Mouse (Mus musculus): Measurements from ENCODE around the gene Hipk4.

The Hipk4 gene

DNA sequence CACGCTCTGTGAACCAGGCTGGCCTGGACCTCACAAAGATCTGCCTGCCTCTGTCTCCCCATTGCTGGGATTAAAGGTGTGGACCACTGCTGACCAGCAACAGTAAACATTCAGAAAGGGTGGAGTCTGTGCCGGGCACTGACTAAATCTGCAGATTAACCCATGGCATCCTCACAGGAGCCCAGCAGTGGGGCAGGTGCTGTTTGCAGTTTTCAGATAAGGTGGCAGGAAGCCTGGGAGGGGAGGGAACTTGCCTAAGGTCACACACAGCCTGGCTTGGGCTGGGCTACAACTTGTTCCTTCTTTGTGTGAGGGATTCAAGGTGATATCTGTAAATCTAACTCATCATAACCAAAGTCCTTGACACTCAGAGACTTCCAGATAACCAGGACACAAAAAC is 17.5 kb downstream of the Hipk4 start:
- DNase-seq (ENCODE audit: low read depth, low spot score) = peak; percentile 62

- DNase-seq (ENCODE audit: low read depth, low spot score) = no peak
Measured at GRCm38 (mm10) chr7:27540935-27541334, 17.9 kb downstream of the Hipk4 start.

DNA sequence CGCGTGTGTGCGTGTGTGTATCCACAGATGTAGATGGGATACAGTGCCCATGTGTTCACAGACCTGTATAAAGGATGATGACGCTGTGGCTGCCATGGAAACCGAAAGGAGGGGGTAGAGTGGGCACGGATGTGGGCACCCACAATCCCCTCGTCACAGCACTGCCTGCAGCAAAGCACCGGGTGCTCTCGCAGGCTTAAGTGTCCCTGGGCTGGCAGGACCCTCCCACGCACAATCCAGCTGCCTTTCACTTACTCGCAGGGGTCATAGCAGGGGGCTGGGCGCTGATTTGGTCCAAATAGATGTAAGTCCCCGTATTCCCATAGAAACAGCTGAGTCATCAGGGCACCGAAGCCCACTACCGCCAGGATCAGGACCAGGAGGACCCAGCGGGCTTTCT is 18.4 kb downstream of the Hipk4 start:
- no peak for DNase-seq (ENCODE audit: low read depth, low spot score)

DNA sequence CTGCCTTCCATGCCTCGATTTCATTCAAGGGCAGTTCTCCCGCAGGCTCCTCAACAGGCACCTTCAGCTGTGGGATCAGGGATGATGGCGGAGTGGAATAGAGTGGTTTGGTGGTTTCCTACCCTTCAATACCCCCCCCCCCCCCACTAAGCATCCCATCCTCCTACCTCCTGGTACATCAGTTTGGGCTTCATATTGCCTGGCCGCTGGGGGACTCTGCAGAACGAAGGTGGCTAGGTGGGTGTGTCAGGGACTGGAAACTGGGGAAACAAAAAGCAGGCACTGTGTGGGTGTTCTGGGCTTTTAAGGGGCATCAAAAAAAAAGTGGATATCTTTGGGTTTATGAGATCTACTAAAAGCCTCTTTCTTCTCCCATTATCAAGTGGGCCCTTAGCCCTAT is 18.9 kb downstream of the Hipk4 start:
- no peak for DNase-seq (ENCODE audit: low read depth, low spot score)

DNA sequence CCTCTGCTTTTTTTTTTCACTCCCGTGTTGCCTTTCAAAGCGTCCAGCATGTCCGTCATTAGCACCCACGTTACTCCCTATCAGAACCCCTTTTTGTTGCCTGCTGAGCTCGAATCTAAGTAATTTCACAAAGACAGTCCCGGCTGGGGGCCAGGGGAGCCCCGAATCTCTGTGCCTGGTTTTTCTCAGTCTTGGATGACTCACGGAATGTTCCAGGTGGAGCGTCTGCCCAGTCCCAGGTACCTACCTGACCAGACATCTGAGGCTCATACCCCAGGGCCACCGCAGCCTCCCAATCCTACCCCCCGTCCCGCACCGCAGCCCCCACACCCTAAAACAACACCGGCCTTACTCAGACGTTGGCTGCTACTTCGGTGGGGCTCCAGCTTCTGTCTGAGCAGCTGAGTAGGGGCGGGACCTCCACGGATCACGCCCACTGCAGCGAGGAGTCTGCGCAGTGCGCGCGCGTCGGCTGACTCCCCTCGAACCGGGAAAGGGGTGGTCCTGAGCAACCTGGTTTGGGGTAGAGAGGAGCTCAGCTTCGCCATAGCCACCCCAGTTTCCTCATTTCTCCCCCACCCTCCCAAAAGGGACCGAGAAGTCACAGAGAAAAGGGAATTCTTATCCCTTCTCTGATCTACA is 19.4 kb downstream of the Hipk4 start:
- peak; percentile 66 for DNase-seq (ENCODE audit: low read depth, low spot score)

GRCm38 (mm10) chr7:27543065-27543464 is 20.0 kb downstream of the Hipk4 start:
- no peak for DNase-seq (ENCODE audit: low read depth, low spot score)

GRCm38 (mm10) chr7:27543851-27544250 is 20.8 kb downstream of the Hipk4 start:
- DNase-seq (ENCODE audit: low read depth, low spot score) = no peak

DNA sequence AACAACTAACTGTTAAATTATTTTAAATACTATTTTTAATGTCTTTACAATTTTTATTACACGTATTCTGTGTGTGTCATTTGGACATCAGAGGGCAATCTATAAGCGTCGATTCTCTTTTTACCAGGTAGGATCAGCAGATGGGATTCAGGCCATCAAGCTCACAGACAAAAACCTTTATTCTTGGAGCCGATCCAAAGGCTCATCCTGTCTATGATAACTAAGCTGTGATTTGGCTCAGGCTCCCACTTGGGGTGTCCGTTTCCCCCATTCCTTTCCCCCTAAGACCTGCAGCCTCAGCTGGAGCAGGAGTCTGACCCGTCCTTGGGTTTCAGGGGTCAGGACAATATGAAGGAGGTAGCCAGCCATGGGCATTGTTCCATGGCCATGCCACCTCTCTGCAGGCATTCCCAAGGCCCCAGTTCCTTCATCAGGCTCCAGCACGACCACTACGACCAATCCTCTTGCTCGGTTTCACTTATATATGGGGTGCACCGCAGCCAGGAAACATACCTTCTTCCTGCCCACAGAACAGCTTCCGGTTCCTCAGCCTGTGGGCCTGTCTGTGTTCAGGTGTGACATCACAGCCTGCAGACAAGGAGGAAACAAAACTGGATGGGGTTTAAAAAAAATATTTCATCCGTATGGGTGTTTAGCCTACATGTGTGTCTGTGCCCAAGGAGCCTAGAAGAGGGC is 21.8 kb downstream of the Hipk4 start:
- DNase-seq (ENCODE audit: low read depth, low spot score) = no peak

DNA sequence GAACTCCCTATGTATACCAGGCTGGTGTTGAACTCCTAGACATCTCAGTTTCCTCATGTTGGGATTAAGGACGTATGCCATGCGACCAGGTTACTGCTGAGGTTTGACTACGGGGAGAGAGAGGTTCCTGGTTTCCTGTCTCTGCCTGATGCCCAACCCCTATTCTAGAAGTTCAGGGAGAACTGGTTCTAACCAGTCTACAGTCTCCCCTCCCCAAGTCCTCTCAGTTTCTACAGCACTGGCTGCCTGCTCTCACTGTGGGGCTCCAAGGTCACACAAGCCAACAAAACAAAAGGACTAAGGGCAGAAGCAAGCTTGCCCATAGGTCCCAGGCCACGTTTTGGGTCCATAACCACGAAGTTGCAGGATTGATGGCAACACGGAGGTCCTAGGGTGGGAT is 26.5 kb downstream of the Hipk4 start:
- DNase-seq (ENCODE audit: low read depth, low spot score) = no peak

- DNase-seq (ENCODE audit: low read depth, low spot score) = no peak
Measured at GRCm38 (mm10) chr7:27552070-27552469, 29.0 kb downstream of the Hipk4 start.

GRCm38 (mm10) chr7:27552931-27553513 is 30.0 kb downstream of the Hipk4 start, which contains the start of the genes Pld3 and 2310022A10Rik:
TSS of gene Pld3 (minus strand) at chr7:27553218.
TSS of gene 2310022A10Rik (plus strand) at chr7:27553233.
- DNase-seq (ENCODE audit: low read depth, low spot score) = peak; percentile 89

DNA sequence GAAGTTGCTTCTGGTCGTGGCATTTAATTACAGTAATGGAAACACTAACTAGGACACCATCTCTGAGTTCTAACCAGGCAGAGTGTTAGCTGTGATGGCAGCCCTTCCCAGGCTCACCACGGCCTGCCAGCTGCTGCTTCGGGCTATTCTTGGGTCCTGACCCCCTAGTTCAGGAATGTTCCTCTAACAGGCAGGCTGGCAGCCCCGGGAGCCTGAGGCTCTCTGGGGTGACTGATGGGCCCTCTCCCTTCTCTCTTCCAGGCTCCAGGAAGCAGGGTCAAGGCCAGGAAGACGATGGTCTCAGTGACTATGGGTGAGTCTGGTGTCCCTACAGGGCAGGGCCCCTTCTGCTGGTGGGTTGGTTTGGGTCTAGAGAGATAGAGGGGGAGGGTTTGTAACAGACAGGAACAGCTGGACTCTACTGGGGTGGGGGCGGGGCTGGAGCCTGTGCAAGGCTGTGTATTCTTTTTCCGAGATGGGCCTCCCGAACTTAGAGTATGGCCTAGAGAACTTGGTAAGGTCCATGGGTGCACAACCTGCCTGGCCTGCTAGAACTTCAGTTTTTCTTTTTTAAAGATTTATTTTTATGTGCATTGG is 37.3 kb downstream of the Hipk4 start:
- DNase-seq (ENCODE audit: low read depth, low spot score) = no peak

GRCm38 (mm10) chr7:27560978-27561377 is 37.9 kb downstream of the Hipk4 start:
- no peak for DNase-seq (ENCODE audit: low read depth, low spot score)

GRCm38 (mm10) chr7:27569580-27570224 is 46.6 kb downstream of the Hipk4 start:
- DNase-seq (ENCODE audit: low read depth, low spot score) = no peak

GRCm38 (mm10) chr7:27572133-27572532 is 49.1 kb downstream of the Hipk4 start:
- DNase-seq (ENCODE audit: low read depth, low spot score) = no peak

DNA sequence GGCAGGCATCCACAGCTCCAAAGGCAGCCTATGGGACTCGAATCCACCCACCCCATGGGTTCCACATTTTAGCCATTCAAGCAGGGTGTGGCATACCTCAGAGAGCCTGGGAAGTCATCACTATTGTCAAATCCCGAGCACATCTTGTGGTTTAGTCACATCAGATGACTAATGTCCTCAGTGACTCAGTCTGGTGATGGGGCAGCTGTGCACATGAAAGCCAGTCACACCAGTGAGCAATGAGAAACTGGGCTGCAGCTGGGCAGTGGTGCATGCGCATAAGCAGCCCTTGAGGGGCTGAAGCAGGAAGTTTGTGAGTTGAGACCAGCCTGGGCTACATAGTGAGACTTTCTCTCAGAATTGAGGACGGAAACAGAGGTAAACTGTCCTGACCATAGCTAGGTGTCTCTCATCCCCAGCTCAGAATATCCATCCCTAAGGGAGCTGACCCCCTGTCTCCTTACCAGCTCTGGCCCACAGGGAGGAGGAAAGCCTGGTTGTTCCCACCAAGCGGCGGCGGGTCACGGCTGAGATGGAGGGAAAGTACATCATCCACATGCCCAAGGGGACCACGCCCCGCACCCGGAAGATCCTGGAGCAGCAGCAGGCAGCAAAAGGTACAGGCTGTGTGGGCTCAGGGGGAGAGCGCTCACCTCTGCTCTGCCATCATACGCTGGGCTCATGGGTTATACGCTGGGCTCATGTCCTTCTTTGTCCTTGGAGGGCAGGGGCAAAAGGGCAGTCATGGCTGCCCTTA is 51.2 kb downstream of the Hipk4 start:
- DNase-seq (ENCODE audit: low read depth, low spot score) = no peak

GRCm38 (mm10) chr7:27576914-27577313 is 53.8 kb downstream of the Hipk4 start:
- no peak for DNase-seq (ENCODE audit: low read depth, low spot score)

DNA sequence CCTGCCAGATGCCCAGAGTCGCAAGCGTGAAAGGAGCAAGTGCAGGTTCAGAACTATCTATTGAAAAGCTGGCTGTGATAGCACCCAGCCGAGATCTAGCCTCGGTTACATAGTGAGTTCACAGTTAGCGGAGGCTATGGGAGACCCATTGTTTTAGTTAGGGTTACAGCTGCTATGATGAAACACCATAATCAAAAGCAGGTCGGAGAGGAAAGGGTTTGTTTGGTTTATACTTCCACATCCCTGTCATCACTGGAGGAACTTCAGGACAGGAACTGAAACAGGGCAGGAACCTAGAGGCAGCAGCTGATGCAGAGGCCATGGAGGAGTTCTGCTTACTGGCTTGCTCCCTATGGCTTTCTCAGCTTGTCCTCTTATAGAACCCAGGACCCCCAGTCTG is 54.5 kb downstream of the Hipk4 start:
- no peak for DNase-seq (ENCODE audit: low read depth, low spot score)

GRCm38 (mm10) chr7:27578465-27578864 is 55.4 kb downstream of the Hipk4 start:
- DNase-seq (ENCODE audit: low read depth, low spot score) = no peak

DNA sequence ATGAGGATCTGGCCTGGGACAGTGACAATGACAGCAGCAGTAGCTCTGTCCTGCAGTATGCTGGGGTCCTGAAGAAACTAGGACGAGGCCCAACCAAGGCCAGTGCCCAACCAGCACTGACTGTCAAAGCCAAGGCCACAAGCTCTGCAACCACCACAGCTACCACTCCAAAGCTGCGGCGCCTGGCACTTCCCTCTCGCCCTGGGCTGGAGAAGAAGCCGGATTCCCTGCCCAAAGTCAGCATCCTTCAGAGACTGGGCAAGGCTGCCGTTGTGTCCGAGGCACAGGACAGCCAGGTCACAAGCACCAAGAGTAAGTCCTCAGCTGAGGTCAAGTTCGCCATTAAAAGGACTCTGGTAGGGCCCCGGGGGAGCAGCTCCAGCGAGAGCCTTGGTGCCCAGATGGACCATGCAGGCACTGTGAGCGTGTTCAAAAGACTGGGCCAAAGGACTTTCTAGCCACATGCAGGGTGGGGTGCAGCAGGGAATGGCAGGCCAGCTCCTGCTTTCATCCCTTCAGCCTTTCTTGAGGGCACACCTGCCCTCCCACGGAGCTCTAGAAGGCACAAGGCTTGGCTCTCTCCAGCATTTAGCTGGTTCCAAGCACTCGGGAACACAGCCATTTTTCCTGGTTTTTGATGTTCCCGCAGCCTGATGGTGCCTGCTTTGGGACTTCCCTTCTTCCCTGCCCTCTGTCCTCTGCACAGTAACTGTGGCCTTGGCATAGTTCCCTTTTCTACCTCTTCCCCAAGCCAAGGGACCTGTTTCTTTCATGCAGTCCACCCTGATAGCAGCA is 57.5 kb downstream of the Hipk4 start:
- no peak for DNase-seq (ENCODE audit: low read depth, low spot score)
